Mouse (Mus musculus): ENCODE results near the gene Hnrnpf. TPM values are rescaled to one million over a fixed set of nuclear protein-coding genes. Genes with fewer than 3 reads are reported as not detected.
"Not testable (repeated sequence)": the region's sequence is repeated elsewhere in the genome, so short reads cannot be mapped to it uniquely, and the experiment has no call there.

Gene Hnrnpf
- total RNA-seq (2021): 100 to 1,000 TPM; 445 to 477 TPM
- long read RNA-seq, experiment 1, transcript Hnrnpf-201 (4 exons, 2,147 nt): major isoform, 103 of 353 reads
- long read RNA-seq, experiment 1, transcript Hnrnpf-209 (3 exons, 2,280 nt): minor isoform, 49 of 353 reads
- long read RNA-seq, experiment 1, transcript Hnrnpf-210 (1 exons, 1,922 nt): minor isoform, 21 of 353 reads
- long read RNA-seq, experiment 1, transcript Hnrnpf-208 (4 exons, 956 nt): minor isoform, 41 of 353 reads
- long read RNA-seq, experiment 1, partial matches to known transcripts: 106 of 353 reads
- long read RNA-seq, experiment 1, other reads (novel, unspliced or antisense): 32 of 353 reads
- long read RNA-seq, experiment 2, transcript Hnrnpf-209 (3 exons, 2,280 nt): minor isoform, 126 of 773 reads
- long read RNA-seq, experiment 2, transcript Hnrnpf-201 (4 exons, 2,147 nt): major isoform, 246 of 773 reads
- long read RNA-seq, experiment 2, transcript Hnrnpf-210 (1 exons, 1,922 nt): minor isoform, 19 of 773 reads
- long read RNA-seq, experiment 2, transcript Hnrnpf-208 (4 exons, 956 nt): minor isoform, 78 of 773 reads
- long read RNA-seq, experiment 2, partial matches to known transcripts: 213 of 773 reads
- long read RNA-seq, experiment 2, other reads (novel, unspliced or antisense): 87 of 773 reads

- no peak for DNase-seq (ENCODE audit: low spot score in 2 of 2)
Measured at GRCm38 (mm10) chr6:117900126-117901080, at the start of gene Hnrnpf. Gene Hnrnpf, plus strand, starts transcription at chr6:117900324.

DNA sequence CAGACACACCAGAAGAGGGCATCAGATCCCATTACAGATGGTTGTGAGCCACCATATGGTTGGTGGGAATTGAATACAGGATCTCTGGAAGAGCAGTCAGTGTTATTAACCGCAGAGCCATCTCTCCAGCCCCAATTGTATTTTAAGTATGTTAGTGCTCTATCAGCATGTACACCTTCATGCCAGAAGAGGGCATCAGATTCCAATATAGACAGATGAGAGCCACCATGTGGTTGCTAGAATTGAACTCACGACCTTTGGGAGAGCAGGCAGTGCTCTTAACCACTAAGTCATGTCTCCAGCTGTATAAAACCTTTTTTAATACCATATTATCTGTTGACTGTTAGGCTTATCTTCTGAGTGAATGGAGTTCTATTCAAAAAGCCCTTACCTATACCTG, 48.4 kb upstream of the Hnrnpf start:
- no peak for DNase-seq (ENCODE audit: low spot score in 2 of 2)

GRCm38 (mm10) chr6:117857990-117858389, 42.1 kb upstream of the Hnrnpf start:
- DNase-seq (ENCODE audit: low spot score in 2 of 2): no peak

DNA sequence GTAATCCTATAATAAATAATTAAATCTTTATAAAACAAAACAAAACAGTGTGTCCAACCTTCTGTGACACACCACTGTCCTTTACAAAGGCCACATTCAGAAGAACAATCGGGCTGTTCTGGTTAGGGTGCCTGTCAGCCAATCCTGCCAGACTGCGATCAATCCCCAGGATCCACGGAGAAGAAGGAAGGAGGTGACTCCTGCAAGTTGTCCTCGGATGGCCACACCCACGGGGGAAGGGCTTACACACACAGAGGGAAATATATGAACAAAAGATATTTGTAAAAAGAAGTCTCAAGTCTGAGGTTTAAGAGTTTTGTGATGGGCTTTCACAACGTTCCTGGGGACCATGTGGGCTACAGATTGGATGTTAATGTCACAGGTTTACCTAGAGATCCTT, 38.3 kb upstream of the Hnrnpf start, which contains the start of gene Zfp239:
TSS of gene Zfp239 (plus strand) at position 253 of the 400 bp plus-strand sequence.
- DNase-seq (ENCODE audit: low spot score in 2 of 2): no peak

DNA sequence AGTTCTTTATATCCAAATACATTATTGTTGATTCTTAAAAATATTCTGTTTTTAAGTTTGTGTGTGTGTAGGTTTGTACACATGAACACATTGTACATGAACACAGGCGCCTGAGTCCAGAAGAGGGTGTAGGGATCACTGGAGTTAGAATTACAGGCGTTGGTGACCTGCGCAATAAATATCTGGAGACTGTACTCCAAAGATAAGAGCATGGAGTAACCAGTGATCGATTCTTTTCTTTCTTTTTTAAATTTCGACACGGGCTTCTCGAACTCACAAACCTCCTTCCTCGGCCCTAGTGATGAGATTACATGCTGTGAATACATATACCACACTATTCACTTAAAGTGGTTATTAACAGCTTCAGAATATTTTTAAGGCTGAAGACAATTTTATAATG, 37.7 kb upstream of the Hnrnpf start:
- DNase-seq (ENCODE audit: low spot score in 2 of 2): no peak

- DNase-seq (ENCODE audit: low spot score in 2 of 2): no peak
Measured at GRCm38 (mm10) chr6:117862899-117863620, 37.1 kb upstream of the Hnrnpf start.

DNA sequence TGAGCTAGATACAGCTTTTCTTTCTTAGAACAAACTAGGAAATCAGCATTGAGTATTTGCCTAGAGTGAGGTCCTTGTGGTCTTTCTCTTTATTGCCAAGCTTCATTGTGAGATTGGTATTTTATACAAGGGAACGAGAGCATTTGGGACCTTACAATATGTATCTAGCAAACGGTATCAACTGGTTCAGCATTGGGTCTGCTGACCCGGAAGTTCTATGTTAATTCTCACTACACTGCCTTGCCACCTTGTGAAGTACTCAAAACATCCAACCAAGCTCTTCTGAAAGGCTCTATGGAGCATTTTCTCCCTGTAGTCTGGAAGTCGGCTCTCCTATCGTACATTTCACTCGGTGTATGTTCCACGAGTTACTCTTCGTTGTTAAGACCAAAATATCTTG, 36.4 kb upstream of the Hnrnpf start:
- no peak for DNase-seq (ENCODE audit: low spot score in 2 of 2)

- DNase-seq (ENCODE audit: low spot score in 2 of 2): no peak
Measured at GRCm38 (mm10) chr6:117868187-117868586, 31.9 kb upstream of the Hnrnpf start.

DNA sequence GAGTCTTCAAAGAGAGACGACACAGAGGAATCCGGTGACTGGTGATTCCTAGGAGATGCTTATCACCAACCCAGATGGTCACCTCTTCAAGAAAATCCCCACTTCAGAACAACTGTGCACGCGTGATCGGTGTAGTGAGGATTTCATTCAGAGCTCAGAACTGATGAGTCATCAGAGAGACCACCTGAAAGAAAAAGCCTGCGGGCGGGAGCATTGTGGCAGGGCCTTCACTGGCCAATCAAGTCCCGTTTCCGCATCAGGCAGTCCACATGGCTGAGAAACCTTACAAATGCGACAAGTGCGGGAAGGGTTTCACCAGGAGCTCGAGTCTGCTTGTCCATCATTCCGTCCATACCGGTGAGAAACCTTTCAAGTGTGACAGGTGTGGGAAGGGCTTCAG, 29.1 kb upstream of the Hnrnpf start:
- DNase-seq (ENCODE audit: low spot score in 2 of 2): no peak

- DNase-seq (ENCODE audit: low spot score in 2 of 2): not testable (repeated sequence)
Measured at GRCm38 (mm10) chr6:117873450-117873849, 26.7 kb upstream of the Hnrnpf start.

- no peak for DNase-seq (ENCODE audit: low spot score in 2 of 2)
Measured at GRCm38 (mm10) chr6:117874621-117875281, 25.4 kb upstream of the Hnrnpf start.

DNA sequence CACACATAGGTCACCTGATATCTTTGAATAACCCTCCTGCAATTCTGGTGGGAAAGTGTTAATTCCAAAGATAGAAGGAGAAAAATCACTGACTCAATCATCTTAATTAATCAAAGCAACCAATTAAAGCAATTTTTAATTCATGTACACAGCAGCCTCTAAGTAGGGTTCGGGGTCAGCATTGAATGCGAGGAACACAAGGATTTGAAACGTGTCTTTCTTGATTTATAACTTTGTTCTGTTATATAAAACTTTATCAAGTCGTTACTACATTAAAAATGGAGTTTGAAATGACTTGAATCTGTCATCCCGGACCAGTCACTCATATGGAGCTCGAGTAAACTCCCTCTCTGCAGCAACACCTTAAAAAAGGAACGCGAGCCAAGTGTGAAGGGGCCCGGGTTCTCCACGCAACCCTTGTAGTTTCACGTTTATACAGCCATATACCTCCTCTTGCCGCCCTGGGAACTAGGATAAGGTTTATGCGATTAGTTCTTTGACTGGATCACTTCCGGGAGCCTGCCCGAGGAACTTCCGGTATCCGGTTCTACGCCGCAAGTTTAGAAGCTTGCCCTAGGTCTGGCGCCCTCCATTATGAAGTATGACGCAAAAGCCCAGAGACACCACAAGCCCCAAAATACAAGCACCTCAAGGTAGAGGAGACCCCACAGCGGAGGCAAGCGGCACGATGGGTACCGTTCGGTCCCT, 21.3 kb upstream of the Hnrnpf start:
- no peak for DNase-seq (ENCODE audit: low spot score in 2 of 2)

DNA sequence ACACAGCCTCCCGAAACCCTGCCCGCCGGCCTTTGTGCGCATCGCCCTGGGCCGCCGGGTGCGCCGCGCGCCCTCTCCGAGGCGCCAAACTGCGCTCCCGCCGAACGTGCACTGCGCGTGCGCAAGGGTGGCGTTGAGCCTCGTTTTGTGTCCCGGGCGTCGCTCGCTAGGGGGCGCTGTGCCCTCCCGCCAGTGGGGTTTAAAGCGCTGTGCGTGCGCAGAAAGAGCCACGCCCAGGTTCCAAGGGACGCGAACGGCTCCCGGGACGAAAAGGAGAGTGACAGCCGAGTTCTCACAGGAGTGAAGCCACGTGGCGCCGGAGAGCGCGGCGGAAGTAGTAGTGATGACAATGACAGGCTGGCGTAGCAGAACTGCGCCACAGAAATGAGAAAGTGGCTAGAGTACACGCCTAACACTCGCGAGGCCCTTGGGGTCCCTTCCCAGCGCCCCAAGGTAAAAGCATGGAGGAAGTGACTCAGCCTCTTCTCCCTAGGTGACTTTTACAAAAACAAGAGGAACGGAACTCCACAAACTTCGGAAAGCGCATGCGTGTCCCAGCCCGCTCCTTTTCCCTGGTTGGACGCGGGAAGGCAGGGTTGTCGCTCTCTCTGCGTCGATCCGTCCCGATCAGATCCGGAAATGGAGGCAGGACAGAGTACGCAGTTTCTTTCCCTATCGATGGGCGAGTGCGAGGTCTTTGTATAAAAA, 20.6 kb upstream of the Hnrnpf start:
- peak; percentile 100 for DNase-seq (ENCODE audit: low spot score in 2 of 2)

DNA sequence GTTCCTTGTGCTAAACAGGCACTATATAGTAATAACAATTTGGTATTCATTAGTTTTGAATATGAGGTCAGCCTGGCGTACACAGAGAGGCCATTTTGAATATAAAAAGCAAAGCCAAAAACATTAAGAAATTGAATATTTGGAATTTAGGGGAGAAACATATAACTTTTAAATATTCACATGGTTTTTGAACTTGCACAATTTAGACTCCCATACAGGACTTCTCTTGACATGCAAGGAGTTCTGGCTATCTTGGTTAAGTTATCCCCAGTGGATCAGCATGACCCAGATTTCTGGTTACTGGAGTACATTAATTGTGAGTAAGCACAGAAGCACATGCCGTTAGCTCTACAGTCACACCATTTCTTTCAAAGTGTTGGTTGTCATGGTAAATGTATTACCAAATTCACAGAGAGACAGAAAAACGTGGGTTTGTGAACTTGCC, 19.7 kb upstream of the Hnrnpf start:
- no peak for DNase-seq (ENCODE audit: low spot score in 2 of 2)

GRCm38 (mm10) chr6:117881229-117881628, 18.9 kb upstream of the Hnrnpf start:
- no peak for DNase-seq (ENCODE audit: low spot score in 2 of 2)

GRCm38 (mm10) chr6:117881997-117882396, 18.1 kb upstream of the Hnrnpf start:
- DNase-seq (ENCODE audit: low spot score in 2 of 2): no peak

DNA sequence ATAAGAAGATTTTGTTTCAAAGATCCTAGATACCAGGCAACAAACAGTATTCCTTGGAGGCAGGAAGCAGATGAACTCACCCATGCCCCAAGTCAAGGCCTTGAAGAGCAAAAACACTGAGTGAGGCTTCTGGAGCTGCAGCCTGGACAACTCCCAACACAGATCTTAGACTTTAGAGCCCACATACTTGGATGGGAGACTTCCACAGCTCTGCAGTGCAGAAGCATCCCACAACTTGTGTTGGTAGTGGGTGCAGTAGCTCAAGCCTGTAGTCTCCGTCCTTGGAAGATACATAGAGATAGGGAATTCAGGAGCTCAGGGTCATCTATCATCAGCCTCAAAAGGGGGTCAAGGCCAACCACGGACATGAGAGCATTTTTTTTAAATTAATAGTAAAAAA, 14.2 kb upstream of the Hnrnpf start:
- DNase-seq (ENCODE audit: low spot score in 2 of 2): no peak

- DNase-seq (ENCODE audit: low spot score in 2 of 2): no peak
Measured at GRCm38 (mm10) chr6:117888032-117888431, 12.1 kb upstream of the Hnrnpf start.

GRCm38 (mm10) chr6:117888642-117889096, 11.5 kb upstream of the Hnrnpf start:
- DNase-seq (ENCODE audit: low spot score in 2 of 2): no peak

Measured in adrenal gland, postnatal 4 days (tissue).